Mouse (Mus musculus) lung, postnatal 0 days (tissue): ENCODE results near the gene Tmem174. TPM values are rescaled to one million over a fixed set of nuclear protein-coding genes. Genes with fewer than 3 reads are reported as not detected.

Source experiments
- ATAC-seq: fragments of 200-750 bp; cut with Nextera tagmentation; 2 replicates; pipeline ENCODE4 v1.8.0; 2017; ENCODE audit warnings: moderate library complexity
- DNase-seq: peaks from one replicate; pipeline ENCODE4 v3.0.0-alpha.2; 2016; ENCODE audit warnings: low spot score
- H3K27ac ChIP-seq: fragments of 300-500 bp; sonication (generic); 2 replicates; pipeline ENCODE4 v1.5.1; 2014; ENCODE audit warnings: antibody characterized with exemption, mild to moderate bottlenecking, low read length, mixed read lengths
- H3K27me3 ChIP-seq: fragments of 300-500 bp; sonication (generic); replicated peaks from 2 replicates; pipeline ENCODE4 v1.6.1; 2014; ENCODE audit warnings: low read length, mixed read lengths; ENCODE audit not compliant: insufficient read depth
- H3K36me3 ChIP-seq: fragments of 300-500 bp; sonication (generic); 2 replicates; pipeline ENCODE4 v1.6.1; 2014; ENCODE audit warnings: low read length, mixed read lengths; ENCODE audit not compliant: insufficient read depth
- H3K4me1 ChIP-seq: fragments of 300-500 bp; sonication (generic); 2 replicates; pipeline ENCODE4 v1.6.1; 2014; ENCODE audit warnings: antibody characterized with exemption, low read depth, low read length, mixed read lengths; ENCODE audit not compliant: insufficient read depth
- H3K4me2 ChIP-seq: fragments of 300-500 bp; sonication (generic); replicated peaks from 2 replicates; pipeline ENCODE4 v1.6.1; 2014; ENCODE audit warnings: low read depth, mild to moderate bottlenecking, low read length, moderate library complexity, mixed read lengths
- H3K4me3 ChIP-seq: fragments of 300-500 bp; sonication (generic); 2 replicates; pipeline ENCODE4 v1.5.1; 2014; ENCODE audit warnings: low read depth, low read length
- H3K9ac ChIP-seq: fragments of 300-500 bp; sonication (generic); replicated peaks from 2 replicates; pipeline ENCODE4 v1.6.1; 2014; ENCODE audit warnings: low read depth, mild to moderate bottlenecking
- H3K9me3 ChIP-seq: fragments of 300-500 bp; sonication (generic); 2 replicates; pipeline ENCODE4 v1.6.1; 2016; ENCODE audit warnings: low read length, mixed read lengths
- CTCF ChIP-seq: IDR thresholded peaks from 2 replicates; pipeline ENCODE4 v1.5.1; 2016; ENCODE audit warnings: antibody characterized with exemption, mild to moderate bottlenecking
- EP300 ChIP-seq: IDR thresholded peaks from 2 replicates; pipeline ENCODE4 v1.6.1; 2016; ENCODE audit warnings: antibody characterized with exemption, mild to moderate bottlenecking, control low read depth
- WGBS: fragments of 180-500 bp; shearing (Covaris S2); extraction: QIAGEN DNeasy Blood & Tissue Kit; methylation state at CpG from one replicate; pipeline ENCODE4 v1.1.7; 2014; 5-methylcytosine and 5-hydroxymethylcytosine counted together
- polyA plus RNA-seq: library from polyadenylated mRNA; unstranded; fragments of >200 nt; fragmentation: Nextera tagmentation; extraction: Ambion mirVana; gene quantifications from 2 replicates; pipeline ENCODE4 v1.2.1, GENCODE M21; 2015

Tmem174 gene
- polyA plus RNA-seq, 1 experiment from 2014 or later, result 0.05 TPM

GRCm38 (mm10) chr13:98673922-98674321 lies 36.7 kb upstream of the Tmem174 start:
- Histone ChIP-seq H3K9me3 (no peaks in the 10 kb centered on the region), H3K36me3 (no peaks in the 10 kb centered on the region), H3K27me3 (no peaks in the 10 kb centered on the region), H3K4me1 (no peaks in the 10 kb centered on the region), H3K4me2 (no peak overlapping the region), H3K9ac (no peak overlapping the region), H3K4me3 (no peak overlapping the region), H3K27ac (no peak overlapping the region)
- DNase-seq (no peak), ATAC-seq (no peak)
- WGBS, result 55% methylated on average over 4 of the region's 4 CpGs
- TF ChIP-seq CTCF, result no peak
- TF ChIP-seq EP300, result no peak

- H3K9ac ChIP-seq, result no peak overlapping the region
- TF ChIP-seq EP300 (no peak), CTCF (no peak)
- 77% methylated on average over 3 of the region's 3 CpGs for WGBS
- DNase-seq (no peak), ATAC-seq (no peak)
- H3K4me2 ChIP-seq, result no peak overlapping the region
- H3K9me3 ChIP-seq, result no peaks in the 10 kb centered on the region
- H3K27me3 ChIP-seq, result no peaks in the 10 kb centered on the region
- no peak overlapping the region for H3K4me3 ChIP-seq
- no peak overlapping the region for H3K27ac ChIP-seq
- H3K36me3 ChIP-seq, result no peaks in the 10 kb centered on the region
- no peaks in the 10 kb centered on the region for H3K4me1 ChIP-seq
These were observed 32.1 kb upstream of the Tmem174 start for GRCm38 (mm10) chr13:98669296-98669695.

GRCm38 (mm10) chr13:98667316-98667715 lies 30.1 kb upstream of the Tmem174 start:
- Histone ChIP-seq H3K4me3 (no peak overlapping the region), H3K27ac (no peak overlapping the region), H3K36me3 (no peaks in the 10 kb centered on the region), H3K27me3 (no peaks in the 10 kb centered on the region), H3K4me2 (no peak overlapping the region), H3K9ac (no peak overlapping the region), H3K9me3 (no peaks in the 10 kb centered on the region), H3K4me1 (no peaks in the 10 kb centered on the region)
- DNase-seq (no peak), ATAC-seq (no peak)
- 68% methylated on average over 3 of the region's 3 CpGs for WGBS
- TF ChIP-seq EP300 (no peak), CTCF (no peak)

GRCm38 (mm10) chr13:98665240-98665639 lies 28.0 kb upstream of the Tmem174 start:
- Histone ChIP-seq H3K4me2 (no peak overlapping the region), H3K9ac (no peak overlapping the region), H3K27me3 (no peaks in the 10 kb centered on the region), H3K4me1 (no peaks in the 10 kb centered on the region), H3K36me3 (no peaks in the 10 kb centered on the region), H3K27ac (peak overlapping the region; percentile 16; the same call in 1 of the 2 replicates), H3K4me3 (no peak overlapping the region), H3K9me3 (no peaks in the 10 kb centered on the region)
- TF ChIP-seq EP300 (peak; percentile 66; the same call in 1 of the 2 replicates), CTCF (no peak)
- DNase-seq (peak; percentile 91), ATAC-seq (peak; percentile 95)
- 59% methylated on average over 10 of the region's 10 CpGs for WGBS

GRCm38 (mm10) chr13:98662173-98662675 lies 25.0 kb upstream of the Tmem174 start:
- TF ChIP-seq CTCF, result no peak
- TF ChIP-seq EP300, result no peak
- Histone ChIP-seq H3K4me3 (no peak overlapping the region), H3K4me2 (no peak overlapping the region), H3K9ac (no peak overlapping the region), H3K27me3 (no peaks in the 10 kb centered on the region), H3K4me1 (no peaks in the 10 kb centered on the region), H3K27ac (no peak overlapping the region), H3K9me3 (no peaks in the 10 kb centered on the region), H3K36me3 (no peaks in the 10 kb centered on the region)
- no peak for DNase-seq
- ATAC-seq, result no peak
- 76% methylated on average over 4 of the region's 4 CpGs for WGBS

GRCm38 (mm10) chr13:98656034-98656471 lies 18.8 kb upstream of the Tmem174 start:
- Histone ChIP-seq H3K4me1 (peaks cover 7% of the 10 kb centered on the region; the same call in 1 of the 2 replicates), H3K27me3 (no peaks in the 10 kb centered on the region), H3K27ac (no peak overlapping the region), H3K4me3 (no peak overlapping the region), H3K36me3 (no peaks in the 10 kb centered on the region), H3K9me3 (no peaks in the 10 kb centered on the region), H3K9ac (no peak overlapping the region), H3K4me2 (no peak overlapping the region)
- DNase-seq (no peak), ATAC-seq (no peak)
- TF ChIP-seq CTCF (no peak), EP300 (no peak)
- 81% methylated on average over 16 of the region's 16 CpGs for WGBS
